Mouse (Mus musculus) embryonic facial prominence, embryonic 13.5 days (tissue): Measurements from ENCODE around the gene Lrig1. TPM values are rescaled to one million over a fixed set of nuclear protein-coding genes. Genes with fewer than 3 reads are reported as not detected.

Source experiments
- ATAC-seq: fragments of 200-750 bp; cut with Nextera tagmentation; 2 replicates; pipeline ENCODE4 v1.8.0; 2017; ENCODE audit warnings: low read depth; ENCODE audit not compliant: insufficient number of reproducible peaks, insufficient read depth, low FRiP score, low TSS enrichment
- H3K27ac ChIP-seq: fragments of 300-500 bp; sonication (generic); 2 replicates; pipeline ENCODE4 v1.5.1; 2015; ENCODE audit warnings: moderate library complexity, mild to moderate bottlenecking, inconsistent platforms
- H3K27me3 ChIP-seq: fragments of 300-500 bp; sonication (generic); 2 replicates; pipeline ENCODE4 v1.6.1; 2015; ENCODE audit warnings: mild to moderate bottlenecking, inconsistent platforms
- H3K36me3 ChIP-seq: fragments of 300-500 bp; sonication (generic); 2 replicates; pipeline ENCODE4 v1.6.1; 2015; ENCODE audit warnings: mild to moderate bottlenecking, inconsistent platforms
- H3K4me1 ChIP-seq: fragments of 300-500 bp; sonication (generic); 2 replicates; pipeline ENCODE4 v1.6.1; 2015; ENCODE audit warnings: inconsistent platforms
- H3K4me2 ChIP-seq: fragments of 300-500 bp; sonication (generic); 2 replicates; pipeline ENCODE4 v1.6.1; 2015; ENCODE audit warnings: moderate library complexity, mild to moderate bottlenecking, inconsistent platforms
- H3K4me3 ChIP-seq: fragments of 300-500 bp; sonication (generic); 2 replicates; pipeline ENCODE4 v1.5.1; 2015; ENCODE audit warnings: mild to moderate bottlenecking, inconsistent platforms
- H3K9ac ChIP-seq: fragments of 300-500 bp; sonication (generic); 2 replicates; pipeline ENCODE4 v1.6.1; 2015; ENCODE audit warnings: mild to moderate bottlenecking, inconsistent platforms
- H3K9me3 ChIP-seq: fragments of 300-500 bp; sonication (generic); 2 replicates; pipeline ENCODE4 v1.6.1; 2016; ENCODE audit warnings: inconsistent platforms
- WGBS: fragments of 180-500 bp; shearing (Covaris S2); methylation state at CpG from one replicate; pipeline ENCODE4 v1.1.7; 2015; ENCODE audit warnings: mixed read lengths; 5-methylcytosine and 5-hydroxymethylcytosine counted together
- polyA plus RNA-seq: library from polyadenylated mRNA; unstranded; fragments of >200 nt; fragmentation: Nextera tagmentation; extraction: Ambion mirVana; gene quantifications from 2 replicates; pipeline ENCODE4 v1.2.1, GENCODE M21; 2015

The Lrig1 gene
- polyA plus RNA-seq, 1 experiment from 2014 or later: 17.4 TPM

- 0 out of 2 replicates have a peak overlapping the region, but pooled peaks have one; percentile 32 for H3K9ac ChIP-seq
- H3K36me3 ChIP-seq: peaks cover 40% of the 10 kb centered on the region
- no peak overlapping the region for H3K4me3 ChIP-seq
- no peaks in the 10 kb centered on the region for H3K9me3 ChIP-seq
- H3K4me1 ChIP-seq: peaks cover 36% of the 10 kb centered on the region
- H3K27ac ChIP-seq: no peak overlapping the region
- ATAC-seq: no peak
- no peaks in the 10 kb centered on the region for H3K27me3 ChIP-seq
- H3K4me2 ChIP-seq: no peak overlapping the region
- 57% methylated on average over 15 of the region's 15 CpGs for WGBS
Observed at GRCm38 (mm10) chr6:94627714-94628595, 72.0 kb downstream of the Lrig1 start.

GRCm38 (mm10) chr6:94626807-94627206 is 73.2 kb downstream of the Lrig1 start:
- 51% methylated on average over 2 of the region's 2 CpGs for WGBS
- Histone ChIP-seq H3K27me3 (no peaks in the 10 kb centered on the region), H3K36me3 (peaks cover 52% of the 10 kb centered on the region)

GRCm38 (mm10) chr6:94625896-94626295 is 74.1 kb downstream of the Lrig1 start:
- 72% methylated on average over 5 of the region's 5 CpGs for WGBS
- H3K9me3 ChIP-seq: no peaks in the 10 kb centered on the region

More at GRCm38 (mm10) chr6:94626807-94627206, 73.2 kb downstream of the Lrig1 start:
- no peak for ATAC-seq
- no peak overlapping the region for H3K9ac ChIP-seq
- peaks cover 33% of the 10 kb centered on the region for H3K4me1 ChIP-seq
- no peak overlapping the region for H3K27ac ChIP-seq
- no peak overlapping the region for H3K4me2 ChIP-seq
- H3K9me3 ChIP-seq: no peaks in the 10 kb centered on the region
- H3K4me3 ChIP-seq: no peak overlapping the region

GRCm38 (mm10) chr6:94624543-94624942 is 75.4 kb downstream of the Lrig1 start:
- Histone ChIP-seq H3K36me3 (peaks cover 69% of the 10 kb centered on the region), H3K4me1 (peaks cover 18% of the 10 kb centered on the region), H3K9me3 (no peaks in the 10 kb centered on the region), H3K27me3 (no peaks in the 10 kb centered on the region), H3K4me3 (no peak overlapping the region), H3K9ac (no peak overlapping the region), H3K27ac (no peak overlapping the region), H3K4me2 (no peak overlapping the region)
- 88% methylated on average over 5 of the region's 5 CpGs for WGBS
- no peak for ATAC-seq

More at GRCm38 (mm10) chr6:94625896-94626295, 74.1 kb downstream of the Lrig1 start:
- Histone ChIP-seq H3K36me3 (peaks cover 61% of the 10 kb centered on the region), H3K4me1 (peaks cover 24% of the 10 kb centered on the region), H3K9ac (no peak overlapping the region), H3K4me2 (no peak overlapping the region), H3K4me3 (no peak overlapping the region), H3K27me3 (no peaks in the 10 kb centered on the region), H3K27ac (no peak overlapping the region)
- ATAC-seq: no peak

DNA sequence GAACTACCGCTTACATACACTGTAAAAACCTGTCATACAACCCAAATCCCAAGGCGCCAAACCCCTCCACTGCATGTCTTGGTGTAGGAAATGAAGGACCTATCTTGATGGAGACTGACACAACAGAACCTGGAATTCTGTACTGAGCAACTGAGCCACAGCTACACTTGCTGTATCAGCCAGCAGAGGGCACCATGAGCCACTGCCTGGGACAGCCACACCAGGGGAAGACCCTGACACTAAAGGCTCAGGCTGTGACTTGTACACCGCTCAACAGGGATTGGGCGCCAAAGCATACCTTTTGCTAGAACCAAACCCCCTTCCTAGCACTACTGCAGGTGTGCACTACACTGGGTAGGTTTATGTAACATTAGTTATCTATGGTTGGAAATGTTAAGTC is 77.0 kb downstream of the Lrig1 start:
- Histone ChIP-seq H3K4me2 (no peak overlapping the region), H3K27me3 (no peaks in the 10 kb centered on the region), H3K9ac (no peak overlapping the region), H3K4me1 (peaks cover 11% of the 10 kb centered on the region), H3K27ac (no peak overlapping the region), H3K4me3 (no peak overlapping the region), H3K9me3 (no peaks in the 10 kb centered on the region), H3K36me3 (peaks cover 72% of the 10 kb centered on the region)
- ATAC-seq: no peak
- 71% methylated on average over 4 of the region's 4 CpGs for WGBS

- H3K4me2 ChIP-seq: no peak overlapping the region
Observed at GRCm38 (mm10) chr6:94620801-94621301, 79.1 kb downstream of the Lrig1 start.

GRCm38 (mm10) chr6:94620287-94620686 is 79.7 kb downstream of the Lrig1 start:
- no peak overlapping the region for H3K9ac ChIP-seq
- H3K36me3 ChIP-seq: peaks cover 90% of the 10 kb centered on the region
- 75% methylated on average over 6 of the region's 6 CpGs for WGBS
- H3K9me3 ChIP-seq: no peaks in the 10 kb centered on the region
- no peak overlapping the region for H3K27ac ChIP-seq
- H3K4me3 ChIP-seq: no peak overlapping the region
- ATAC-seq: no peak
- no peaks in the 10 kb centered on the region for H3K27me3 ChIP-seq
- no peak overlapping the region for H3K4me2 ChIP-seq
- H3K4me1 ChIP-seq: no peaks in the 10 kb centered on the region

More at GRCm38 (mm10) chr6:94620801-94621301, 79.1 kb downstream of the Lrig1 start:
- Histone ChIP-seq H3K27ac (no peak overlapping the region), H3K4me1 (no peaks in the 10 kb centered on the region), H3K9me3 (no peaks in the 10 kb centered on the region), H3K36me3 (peaks cover 86% of the 10 kb centered on the region), H3K9ac (no peak overlapping the region), H3K27me3 (no peaks in the 10 kb centered on the region), H3K4me3 (no peak overlapping the region)
- no peak for ATAC-seq
- WGBS: 70% methylated on average over 9 of the region's 9 CpGs

DNA sequence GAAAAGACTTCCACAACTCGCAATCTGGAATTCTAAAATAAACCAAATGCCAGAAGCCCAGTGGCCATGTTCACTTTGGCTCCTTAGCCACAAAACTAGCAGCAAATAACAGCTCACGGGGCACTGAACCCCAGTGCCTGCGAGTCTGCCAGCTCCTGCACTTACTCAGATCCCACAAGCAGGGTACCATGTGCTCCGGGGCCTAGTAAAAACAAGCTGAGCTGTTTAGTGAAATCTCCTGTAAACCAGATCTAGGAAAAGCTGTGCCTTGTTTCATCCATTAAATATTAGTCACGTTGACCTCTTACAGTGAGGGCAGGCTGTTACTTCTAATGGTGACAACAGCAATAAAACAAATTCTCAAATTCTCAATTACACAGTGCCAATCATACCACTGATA is 81.3 kb downstream of the Lrig1 start:
- no peak for ATAC-seq
- WGBS: 81% methylated on average over 5 of the region's 5 CpGs
- no peaks in the 10 kb centered on the region for H3K9me3 ChIP-seq
- peaks cover 2% of the 10 kb centered on the region; the same call in 1 of the 2 replicates for H3K4me1 ChIP-seq
- H3K27ac ChIP-seq: no peak overlapping the region
- no peak overlapping the region for H3K4me2 ChIP-seq
- no peak overlapping the region for H3K4me3 ChIP-seq
- H3K27me3 ChIP-seq: no peaks in the 10 kb centered on the region
- peaks cover 86% of the 10 kb centered on the region for H3K36me3 ChIP-seq
- H3K9ac ChIP-seq: no peak overlapping the region

- Histone ChIP-seq H3K27me3 (no peaks in the 10 kb centered on the region), H3K4me2 (no peak overlapping the region), H3K9ac (no peak overlapping the region), H3K36me3 (peaks cover 89% of the 10 kb centered on the region), H3K9me3 (no peaks in the 10 kb centered on the region), H3K4me3 (no peak overlapping the region), H3K27ac (no peak overlapping the region), H3K4me1 (peaks cover 13% of the 10 kb centered on the region; the same call in 1 of the 2 replicates)
- no peak for ATAC-seq
- 81% methylated on average over 4 of the region's 4 CpGs for WGBS
Observed at GRCm38 (mm10) chr6:94615936-94616335, 84.0 kb downstream of the Lrig1 start.

GRCm38 (mm10) chr6:94614346-94614745 is 85.6 kb downstream of the Lrig1 start:
- Histone ChIP-seq H3K36me3 (peaks cover 89% of the 10 kb centered on the region), H3K4me2 (no peak overlapping the region), H3K27ac (no peak overlapping the region), H3K4me1 (peaks cover 13% of the 10 kb centered on the region; the same call in 1 of the 2 replicates), H3K27me3 (no peaks in the 10 kb centered on the region), H3K4me3 (no peak overlapping the region), H3K9ac (no peak overlapping the region), H3K9me3 (no peaks in the 10 kb centered on the region)
- WGBS: 88% methylated on average over 6 of the region's 6 CpGs
- ATAC-seq: no peak

GRCm38 (mm10) chr6:94613235-94613895 is 86.6 kb downstream of the Lrig1 start:
- Histone ChIP-seq H3K4me2 (no peak overlapping the region), H3K4me1 (peaks cover 13% of the 10 kb centered on the region; the same call in 1 of the 2 replicates), H3K4me3 (no peak overlapping the region), H3K27ac (no peak overlapping the region), H3K36me3 (peaks cover 91% of the 10 kb centered on the region), H3K27me3 (no peaks in the 10 kb centered on the region), H3K9ac (no peak overlapping the region), H3K9me3 (no peaks in the 10 kb centered on the region)
- 54% methylated on average over 6 of the region's 6 CpGs for WGBS
- ATAC-seq: no peak
